Mouse (Mus musculus) frontal cortex, postnatal 25 days (tissue): ENCODE measurements at regions not wholly inside any gene's neighbourhood (a gene's known extent, or its start where the extent isn't known, plus 50 kb on each side); places are given as distances from the start of the nearest gene placed in this dataset.

Source experiments
- DNase-seq, 2 experiments: peaks; one replicate each; pipeline ENCODE4 v3.0.0; 2022; ENCODE audit warnings: low spot score in 2 of 2

GRCm38 (mm10) chr3:41154402-41154801 lies 71.6 kb upstream of the Pgrmc2 start:
- no peak for DNase-seq

DNA sequence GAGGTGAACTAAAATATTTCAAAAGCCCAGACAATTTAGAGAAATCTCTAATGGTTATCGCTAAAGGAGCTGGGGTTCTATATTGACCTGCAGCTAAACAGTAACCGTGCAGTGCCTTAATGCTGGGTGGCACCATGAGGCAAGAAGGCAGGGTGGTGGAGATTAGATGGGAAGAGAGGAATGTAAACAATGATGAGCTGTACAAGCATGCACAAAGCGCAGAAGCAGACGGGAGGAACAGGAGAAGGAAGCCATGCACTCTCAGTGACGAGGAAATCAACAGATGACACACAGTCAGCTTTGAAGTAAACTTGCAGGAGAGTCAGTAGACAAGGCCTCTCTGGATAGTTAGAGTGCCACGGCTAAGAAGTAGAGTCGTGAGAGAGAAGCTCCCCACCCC lies 69.1 kb upstream of the Pgrmc2 start:
- DNase-seq, result no peak

DNA sequence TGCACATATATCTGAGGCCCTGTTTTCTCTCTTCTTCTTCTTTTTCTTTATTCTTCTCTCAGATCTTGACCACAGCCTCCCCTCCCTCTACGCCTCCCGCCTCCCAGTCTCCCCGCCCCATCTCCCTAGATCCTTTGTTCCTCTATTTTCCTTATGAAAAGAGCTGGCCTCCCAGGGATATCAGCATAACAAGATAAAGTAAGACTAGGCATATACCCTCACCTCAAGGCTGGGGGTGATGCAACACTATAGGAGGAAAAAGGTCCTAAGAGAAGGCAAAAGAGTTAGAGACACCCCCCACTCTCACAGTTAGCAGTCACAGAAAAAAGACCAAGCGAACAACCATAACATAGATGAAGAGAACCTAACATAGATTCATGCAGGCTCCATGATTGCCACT lies 57.5 kb upstream of the Pgrmc2 start:
- DNase-seq, result no peak

DNA sequence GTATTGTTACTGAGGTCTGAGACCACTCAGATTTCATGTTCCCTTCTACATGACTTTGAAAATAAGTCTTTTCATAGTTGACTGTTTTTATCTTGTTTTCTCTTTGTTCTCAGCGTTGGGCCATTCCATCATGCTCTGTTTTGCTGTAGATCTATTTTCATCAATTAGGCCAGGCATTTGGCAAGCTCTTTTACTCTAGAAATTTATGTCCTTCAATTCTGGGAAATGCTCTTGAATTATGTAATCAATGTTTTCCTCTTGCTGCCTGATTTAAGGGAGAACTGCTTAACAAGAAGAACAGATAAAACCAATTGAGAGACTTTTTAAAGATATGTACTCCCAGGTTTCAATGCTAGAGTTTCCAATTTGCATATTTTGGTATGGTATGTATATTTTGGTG lies 55.1 kb upstream of the Pgrmc2 start:
- no peak for DNase-seq

DNA sequence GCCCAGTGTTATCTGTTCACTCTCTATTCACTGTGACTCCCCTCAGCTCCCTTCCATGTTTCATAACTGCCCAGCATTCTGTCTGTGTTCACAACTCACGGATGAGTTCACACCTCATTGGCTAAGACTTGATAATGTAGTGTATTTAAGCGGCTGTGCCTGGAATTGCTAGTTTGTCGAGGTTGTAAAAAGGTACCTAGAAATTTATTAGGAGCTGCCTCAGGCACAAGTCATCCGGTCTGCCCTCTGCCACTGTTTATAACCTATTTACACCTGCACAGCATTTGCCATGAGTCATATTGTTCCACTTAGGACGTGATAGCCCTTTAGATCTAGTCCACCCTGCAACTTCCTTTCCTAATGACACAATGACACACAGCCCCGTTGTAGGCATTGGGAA lies 50.0 kb upstream of the Pgrmc2 start:
- DNase-seq, result no peak
